Mouse (Mus musculus) lung, embryonic 15.5 days (tissue): ENCODE measurements around the gene Sephs1. TPM values are rescaled to one million over a fixed set of nuclear protein-coding genes. Genes with fewer than 3 reads are reported as not detected.
"Not testable (repeated sequence)": the region's sequence is repeated elsewhere in the genome, so short reads cannot be mapped to it uniquely, and the experiment has no call there.

Source experiments
- ATAC-seq: fragments of 200-750 bp; cut with Nextera tagmentation; 2 replicates; pipeline ENCODE4 v1.8.0; 2017; ENCODE audit warnings: moderate number of reproducible peaks, borderline replicate concordance; ENCODE audit not compliant: low FRiP score, low TSS enrichment; ENCODE audit errors: extremely low read depth
- H3K27ac ChIP-seq: fragments of 300-500 bp; sonication (generic); 2 replicates; pipeline ENCODE4 v1.5.1; 2015; ENCODE audit warnings: moderate library complexity, mild to moderate bottlenecking, inconsistent platforms
- H3K27me3 ChIP-seq: fragments of 300-500 bp; sonication (generic); 2 replicates; pipeline ENCODE4 v1.6.1; 2015; ENCODE audit warnings: inconsistent platforms
- H3K36me3 ChIP-seq: fragments of 300-500 bp; sonication (generic); 2 replicates; pipeline ENCODE4 v1.6.1; 2015; ENCODE audit warnings: inconsistent platforms
- H3K4me1 ChIP-seq: fragments of 300-500 bp; sonication (generic); 2 replicates; pipeline ENCODE4 v1.6.1; 2015; ENCODE audit warnings: inconsistent platforms
- H3K4me2 ChIP-seq: fragments of 300-500 bp; sonication (generic); 2 replicates; pipeline ENCODE4 v1.6.1; 2015; ENCODE audit warnings: inconsistent platforms, mild to moderate bottlenecking, moderate library complexity
- H3K4me3 ChIP-seq: fragments of 300-500 bp; sonication (generic); 2 replicates; pipeline ENCODE4 v1.5.1; 2015; ENCODE audit warnings: mild to moderate bottlenecking, inconsistent platforms
- H3K9ac ChIP-seq: fragments of 300-500 bp; sonication (generic); 2 replicates; pipeline ENCODE4 v1.6.1; 2015; ENCODE audit warnings: inconsistent platforms
- H3K9me3 ChIP-seq: fragments of 300-500 bp; sonication (generic); 2 replicates; pipeline ENCODE4 v1.6.1; 2016; ENCODE audit warnings: inconsistent platforms
- WGBS: fragments of 180-500 bp; shearing (Covaris S2); methylation state at CpG from one replicate; pipeline ENCODE4 v1.1.7; 2015; 5-methylcytosine and 5-hydroxymethylcytosine counted together
- polyA plus RNA-seq: library from polyadenylated mRNA; unstranded; fragments of >200 nt; fragmentation: Nextera tagmentation; extraction: Ambion mirVana; gene quantifications from 2 replicates; pipeline ENCODE4 v1.2.1, GENCODE M21; 2015

Sephs1 gene
- polyA plus RNA-seq, 1 experiment from 2014 or later, result 98.8 TPM

DNA sequence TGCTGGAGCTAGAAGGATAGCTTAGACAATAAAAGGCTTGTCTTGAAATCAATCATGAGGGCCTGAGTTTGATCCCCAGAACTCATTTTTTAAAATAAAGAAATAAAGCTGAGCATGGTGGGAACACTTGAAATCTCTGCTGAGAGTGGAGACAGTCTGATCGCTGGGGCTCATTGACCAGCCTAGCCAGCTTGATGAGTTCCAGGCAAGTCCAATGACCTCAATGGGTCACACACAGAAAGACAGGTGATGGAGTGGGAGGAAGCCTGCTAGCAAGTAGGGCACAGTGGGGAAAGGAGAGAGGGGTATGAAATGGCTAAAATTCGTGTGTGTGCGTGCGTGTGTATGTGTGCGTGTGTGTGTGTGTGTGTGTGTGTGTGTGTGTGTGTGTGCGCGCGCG is 53.2 kb downstream of the Sephs1 start:
- Histone ChIP-seq H3K4me3 (no peak overlapping the region), H3K4me1 (no peaks in the 10 kb centered on the region), H3K36me3 (peaks cover 7% of the 10 kb centered on the region), H3K27me3 (no peaks in the 10 kb centered on the region), H3K9ac (no peak overlapping the region), H3K27ac (no peak overlapping the region), H3K9me3 (no peaks in the 10 kb centered on the region), H3K4me2 (no peak overlapping the region)
- no peak for ATAC-seq
- 92% methylated on average over 9 of the region's 9 CpGs for whole genome bisulfite sequencing

- no peak overlapping the region for H3K4me3 ChIP-seq
- no peak for ATAC-seq
- no peak overlapping the region for H3K9ac ChIP-seq
- H3K9me3 ChIP-seq, result no peaks in the 10 kb centered on the region
- WGBS, result 87% methylated on average over 7 of the region's 7 CpGs
- H3K4me1 ChIP-seq, result no peaks in the 10 kb centered on the region
- peaks cover 8% of the 10 kb centered on the region for H3K36me3 ChIP-seq
- no peak overlapping the region for H3K4me2 ChIP-seq
- no peak overlapping the region for H3K27ac ChIP-seq
- no peaks in the 10 kb centered on the region for H3K27me3 ChIP-seq
These were observed 56.6 kb downstream of the Sephs1 start for GRCm38 (mm10) chr2:4937931-4938330.

DNA sequence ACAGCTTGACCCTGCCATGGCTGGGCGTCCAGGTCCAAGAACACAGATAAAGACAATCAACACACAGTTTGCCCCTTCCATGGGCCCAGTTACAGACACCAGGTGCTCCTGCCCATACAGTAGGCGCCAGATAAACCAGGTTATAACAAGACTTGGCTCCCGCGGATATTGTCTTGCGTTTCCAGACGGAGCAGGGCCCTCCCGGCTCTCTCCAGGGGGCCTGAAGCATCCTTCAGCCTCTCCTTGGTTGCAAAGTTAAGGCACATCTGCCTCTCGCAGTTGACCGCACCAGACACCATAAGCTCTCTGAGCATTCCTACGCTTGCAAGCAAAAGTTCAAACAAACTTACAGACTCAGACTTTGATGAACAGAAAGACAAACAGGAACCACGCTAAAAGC is 59.5 kb downstream of the Sephs1 start:
- WGBS, result 89% methylated on average over 11 of the region's 11 CpGs
- Histone ChIP-seq H3K4me2 (no peak overlapping the region), H3K4me3 (no peak overlapping the region), H3K27me3 (no peaks in the 10 kb centered on the region), H3K4me1 (no peaks in the 10 kb centered on the region), H3K9ac (no peak overlapping the region), H3K36me3 (peaks cover 8% of the 10 kb centered on the region), H3K9me3 (no peaks in the 10 kb centered on the region), H3K27ac (no peak overlapping the region)
- ATAC-seq, result no peak

GRCm38 (mm10) chr2:4949691-4950090 is 68.3 kb downstream of the Sephs1 start:
- WGBS, result 65% methylated on average over 5 of the region's 8 CpGs
- H3K4me1 ChIP-seq, H3K4me2 ChIP-seq, H3K9me3 ChIP-seq, H3K9ac ChIP-seq, H3K27ac ChIP-seq, H3K4me3 ChIP-seq, H3K27me3 ChIP-seq, H3K36me3 ChIP-seq, ATAC-seq: not testable (repeated sequence)

DNA sequence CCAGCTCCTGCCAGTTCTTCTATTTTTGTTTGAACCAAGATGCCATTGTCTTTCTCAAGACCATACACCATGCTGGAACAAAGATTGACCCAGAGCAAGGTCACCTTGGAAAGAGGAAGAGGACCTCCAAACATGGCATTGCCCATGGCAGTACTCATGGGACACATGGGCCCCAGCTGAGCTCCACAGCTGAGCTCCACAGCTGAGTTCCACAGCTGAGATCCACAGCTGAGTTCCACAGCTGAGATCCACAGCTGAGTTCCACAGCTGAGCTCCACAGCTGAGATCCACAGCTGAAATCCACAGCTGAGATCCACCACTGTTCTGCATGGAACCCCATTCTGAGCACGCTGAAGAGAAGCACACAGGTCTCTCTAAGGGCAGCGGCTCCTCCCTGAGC is 69.6 kb downstream of the Sephs1 start:
- Histone ChIP-seq H3K4me3 (no peak overlapping the region), H3K27me3 (no peaks in the 10 kb centered on the region), H3K9ac (no peak overlapping the region), H3K27ac (no peak overlapping the region), H3K4me2 (no peak overlapping the region), H3K9me3 (no peaks in the 10 kb centered on the region), H3K36me3 (no peaks in the 10 kb centered on the region), H3K4me1 (no peaks in the 10 kb centered on the region)
- 88% methylated on average over 2 of the region's 2 CpGs for WGBS
- ATAC-seq, result no peak

DNA sequence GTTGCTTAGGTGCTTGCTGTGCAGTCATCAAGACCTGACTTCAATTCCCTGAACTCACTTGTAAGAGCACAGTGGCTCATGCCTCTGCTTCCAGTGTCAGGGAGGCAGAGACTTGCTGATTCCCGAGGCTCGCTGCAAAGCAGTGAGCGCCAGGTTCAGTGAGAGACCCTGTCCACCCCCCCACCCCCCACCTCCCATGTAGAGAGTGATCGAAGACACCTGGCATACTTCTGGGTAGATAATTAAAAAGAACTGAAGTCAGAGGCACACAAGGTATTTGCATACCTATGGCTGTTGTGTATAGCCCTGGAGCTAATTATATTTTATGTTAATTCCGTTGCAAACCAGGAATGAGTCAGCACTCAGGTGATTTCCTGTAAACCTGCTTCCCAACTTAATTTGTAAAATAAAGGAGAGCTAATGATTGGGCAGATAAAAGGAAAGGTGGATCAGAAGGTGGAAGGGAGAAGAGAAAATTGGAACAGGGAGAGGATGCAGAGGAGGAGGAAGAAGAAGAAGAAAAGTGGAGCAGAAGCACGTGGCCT is 72.9 kb downstream of the Sephs1 start:
- Histone ChIP-seq H3K9me3 (no peaks in the 10 kb centered on the region), H3K27ac (no peak overlapping the region), H3K4me3 (no peak overlapping the region), H3K4me2 (no peak overlapping the region), H3K36me3 (no peaks in the 10 kb centered on the region), H3K27me3 (no peaks in the 10 kb centered on the region), H3K9ac (no peak overlapping the region), H3K4me1 (no peaks in the 10 kb centered on the region)
- ATAC-seq, result no peak
- 79% methylated on average over 6 of the region's 6 CpGs for WGBS

GRCm38 (mm10) chr2:4958039-4958438 is 76.7 kb downstream of the Sephs1 start:
- ATAC-seq, result 0 out of 2 replicates have a peak, but pooled peaks have one; percentile 67

More at GRCm38 (mm10) chr2:4958039-4958438, 76.7 kb downstream of the Sephs1 start:
- Histone ChIP-seq H3K27me3 (no peaks in the 10 kb centered on the region), H3K9ac (no peak overlapping the region), H3K36me3 (no peaks in the 10 kb centered on the region), H3K27ac (peak overlapping the region; percentile 85), H3K9me3 (no peaks in the 10 kb centered on the region), H3K4me1 (no peaks in the 10 kb centered on the region), H3K4me3 (no peak overlapping the region), H3K4me2 (no peak overlapping the region)
- WGBS, result 58% methylated on average over 12 of the region's 12 CpGs

Other genes with a start within 250 kb of the Sephs1 start
- 40.1 and 46.4 TPM in 2 replicates for gene Prpf18, start 229.5 kb upstream of the Sephs1 start, polyA plus RNA-seq
- 10.2 and 11.8 TPM in 2 replicates for gene Bend7, start 163.7 kb upstream of the Sephs1 start, polyA plus RNA-seq
- gene Phyh, start 37.5 kb downstream of the Sephs1 start, polyA plus RNA-seq, result 69.7 and 75.5 TPM in 2 replicates
- gene Ucma, start 94.6 kb downstream of the Sephs1 start, polyA plus RNA-seq, result 0.30 TPM in 1 of 2 replicates, not detected in the other
- 37.0 and 37.8 TPM in 2 replicates for gene Mcm10, start 131.2 kb downstream of the Sephs1 start, polyA plus RNA-seq
- gene Optn, start 182.5 kb downstream of the Sephs1 start, polyA plus RNA-seq, result 9.6 and 10.5 TPM in 2 replicates